Mouse (Mus musculus) forebrain, embryonic 13.5 days (tissue): ENCODE measurements around the gene Apba2. TPM values are rescaled to one million over a fixed set of nuclear protein-coding genes. Genes with fewer than 3 reads are reported as not detected.

ENCODE experiments used
- ATAC-seq: fragments of 200-750 bp; cut with Nextera tagmentation; 2 replicates; pipeline ENCODE4 v1.8.0; 2017
- H3K27ac ChIP-seq: fragments of 300-500 bp; sonication (generic); 2 replicates; pipeline ENCODE4 v1.5.1; 2015; ENCODE audit warnings: inconsistent platforms, mild to moderate bottlenecking, moderate library complexity
- H3K27me3 ChIP-seq: fragments of 300-500 bp; sonication (generic); 2 replicates; pipeline ENCODE4 v1.6.1; 2015; ENCODE audit warnings: mild to moderate bottlenecking, inconsistent platforms
- H3K36me3 ChIP-seq: fragments of 300-500 bp; sonication (generic); 2 replicates; pipeline ENCODE4 v1.6.1; 2015; ENCODE audit warnings: mild to moderate bottlenecking, inconsistent platforms; ENCODE audit not compliant: poor library complexity, severe bottlenecking
- H3K4me1 ChIP-seq: fragments of 300-500 bp; sonication (generic); 2 replicates; pipeline ENCODE4 v1.6.1; 2015; ENCODE audit warnings: inconsistent platforms
- H3K4me2 ChIP-seq: fragments of 300-500 bp; sonication (generic); 2 replicates; pipeline ENCODE4 v1.6.1; 2015; ENCODE audit warnings: inconsistent platforms, mild to moderate bottlenecking, moderate library complexity
- H3K4me3 ChIP-seq: fragments of 300-500 bp; sonication (generic); 2 replicates; pipeline ENCODE4 v1.5.1; 2015; ENCODE audit warnings: mild to moderate bottlenecking, inconsistent platforms
- H3K9ac ChIP-seq: fragments of 300-500 bp; sonication (generic); 2 replicates; pipeline ENCODE4 v1.6.1; 2015; ENCODE audit warnings: mild to moderate bottlenecking, inconsistent platforms
- H3K9me3 ChIP-seq: fragments of 300-500 bp; sonication (generic); replicated peaks from 2 replicates; pipeline ENCODE4 v1.6.1; 2016; ENCODE audit warnings: inconsistent platforms
- WGBS: fragments of 180-500 bp; shearing (Covaris S2); methylation state at CpG from one replicate; pipeline ENCODE4 v1.1.7; 2015; 5-methylcytosine and 5-hydroxymethylcytosine counted together
- polyA plus RNA-seq: library from polyadenylated mRNA; unstranded; fragments of >200 nt; fragmentation: Nextera tagmentation; extraction: Ambion mirVana; gene quantifications from 2 replicates; pipeline ENCODE4 v1.2.1, GENCODE M21; 2015

The Apba2 gene
- polyA plus RNA-seq, 1 experiment from 2014 or later: 115 TPM

DNA sequence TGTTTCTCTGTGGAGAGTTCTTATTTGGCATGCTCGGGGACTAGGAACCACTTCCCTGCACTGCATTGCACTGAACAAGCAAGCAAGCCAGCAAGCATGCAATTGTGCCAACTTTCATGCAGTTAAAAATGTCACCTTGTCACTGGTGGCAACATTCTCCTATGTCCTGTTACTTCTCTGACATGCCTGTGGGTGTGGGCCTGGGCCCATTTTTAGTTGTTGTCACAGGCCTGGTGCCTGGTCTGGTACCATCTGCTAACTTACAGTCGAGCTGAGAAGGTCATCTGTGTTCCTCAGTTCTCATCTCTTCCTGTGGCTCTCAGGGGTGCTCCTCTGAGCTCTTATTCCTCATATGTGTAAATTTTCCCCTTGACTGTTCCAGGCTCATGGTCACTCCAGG is 33.8 kb downstream of the Apba2 start:
- WGBS: 90% methylated on average over 2 of the region's 2 CpGs
- Histone ChIP-seq H3K4me2 (no peak overlapping the region), H3K9ac (no peak overlapping the region), H3K9me3 (no peaks in the 10 kb centered on the region), H3K36me3 (no peaks in the 10 kb centered on the region), H3K27me3 (no peaks in the 10 kb centered on the region), H3K4me3 (no peak overlapping the region), H3K27ac (no peak overlapping the region), H3K4me1 (peaks cover 15% of the 10 kb centered on the region)
- no peak for ATAC-seq

DNA sequence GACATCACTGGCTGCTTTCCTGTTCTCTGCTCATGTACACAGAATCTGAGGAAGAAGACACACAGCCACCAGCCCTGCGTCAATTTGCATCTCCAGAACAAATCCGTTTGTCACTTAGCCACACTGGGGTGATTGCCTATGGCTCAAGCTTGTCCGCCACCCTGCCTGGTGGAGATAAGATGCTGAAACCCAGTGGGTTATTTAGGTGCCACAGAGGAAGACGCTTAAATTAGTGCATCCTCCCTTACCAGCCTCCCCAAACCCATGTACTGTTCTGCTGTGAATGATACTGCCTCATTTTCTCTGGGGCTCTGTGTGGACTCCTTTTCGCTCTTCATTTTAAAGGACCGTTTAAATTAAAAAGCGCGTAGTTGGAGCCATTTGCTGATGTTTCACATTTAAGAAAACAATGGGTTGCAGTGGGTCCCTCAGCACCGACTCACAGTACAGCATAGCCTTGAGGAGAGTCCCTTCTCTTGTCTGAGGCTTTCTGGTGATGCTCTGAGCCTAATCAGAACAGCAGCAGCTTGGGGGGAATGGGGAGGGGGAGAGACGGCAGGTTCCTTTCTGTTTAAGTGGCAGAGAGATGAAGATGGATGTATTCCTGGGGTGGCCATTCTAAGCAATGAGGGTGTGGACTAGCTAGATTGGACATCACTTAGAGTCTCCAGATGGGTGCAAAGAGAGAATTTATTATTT is 38.1 kb downstream of the Apba2 start:
- no peaks in the 10 kb centered on the region; the same call in 1 of the 2 replicates for H3K9me3 ChIP-seq
- no peak overlapping the region for H3K9ac ChIP-seq
- peak; percentile 39; the same call in 1 of the 2 replicates for ATAC-seq
- H3K27me3 ChIP-seq: no peaks in the 10 kb centered on the region
- H3K4me2 ChIP-seq: no peak overlapping the region
- 58% methylated on average over 10 of the region's 10 CpGs for WGBS
- peak overlapping the region; percentile 40 for H3K27ac ChIP-seq
- no peak overlapping the region for H3K4me3 ChIP-seq
- 0 out of 2 replicates have a peak, but pooled peaks cover 3% of the 10 kb centered on the region for H3K36me3 ChIP-seq
- H3K4me1 ChIP-seq: peaks cover 7% of the 10 kb centered on the region; the same call in 1 of the 2 replicates

GRCm38 (mm10) chr7:64546801-64547200 is 45.3 kb downstream of the Apba2 start:
- H3K27ac ChIP-seq: no peak overlapping the region
- H3K4me3 ChIP-seq: no peak overlapping the region
- no peak overlapping the region for H3K9ac ChIP-seq
- peaks cover 10% of the 10 kb centered on the region for H3K4me1 ChIP-seq
- WGBS: 84% methylated on average over 8 of the region's 8 CpGs
- no peak overlapping the region for H3K4me2 ChIP-seq
- H3K9me3 ChIP-seq: no peaks in the 10 kb centered on the region; the same call in 1 of the 2 replicates
- no peaks in the 10 kb centered on the region for H3K27me3 ChIP-seq
- 0 out of 2 replicates have a peak, but pooled peaks cover 3% of the 10 kb centered on the region for H3K36me3 ChIP-seq
- no peak for ATAC-seq

GRCm38 (mm10) chr7:64550856-64551255 is 49.4 kb downstream of the Apba2 start:
- no peak overlapping the region for H3K4me2 ChIP-seq
- H3K4me1 ChIP-seq: peaks cover 10% of the 10 kb centered on the region
- H3K36me3 ChIP-seq: peaks cover 14% of the 10 kb centered on the region
- no peak overlapping the region for H3K9ac ChIP-seq
- H3K4me3 ChIP-seq: no peak overlapping the region
- no peaks in the 10 kb centered on the region for H3K9me3 ChIP-seq
- ATAC-seq: peak; percentile 36; the same call in 1 of the 2 replicates
- no peak overlapping the region for H3K27ac ChIP-seq
- H3K27me3 ChIP-seq: no peaks in the 10 kb centered on the region
- WGBS: 72% methylated on average over 1 of the region's 1 CpGs

- Histone ChIP-seq H3K9ac (no peak overlapping the region), H3K9me3 (no peaks in the 10 kb centered on the region), H3K4me1 (peaks cover 10% of the 10 kb centered on the region), H3K4me2 (no peak overlapping the region), H3K27me3 (no peaks in the 10 kb centered on the region), H3K36me3 (peaks cover 20% of the 10 kb centered on the region), H3K4me3 (no peak overlapping the region), H3K27ac (no peak overlapping the region)
- ATAC-seq: no peak
- WGBS: 86% methylated on average over 14 of the region's 16 CpGs
Observed at GRCm38 (mm10) chr7:64552523-64553190, 51.2 kb downstream of the Apba2 start.

GRCm38 (mm10) chr7:64561711-64562498 is 60.4 kb downstream of the Apba2 start:
- WGBS: 80% methylated on average over 9 of the region's 9 CpGs

GRCm38 (mm10) chr7:64564891-64565571 is 63.5 kb downstream of the Apba2 start:
- H3K9me3 ChIP-seq: no peaks in the 10 kb centered on the region
- no peak for ATAC-seq
- 78% methylated on average over 7 of the region's 7 CpGs for WGBS
- H3K9ac ChIP-seq: no peak overlapping the region
- H3K4me1 ChIP-seq: peaks cover 46% of the 10 kb centered on the region
- no peak overlapping the region for H3K27ac ChIP-seq
- no peak overlapping the region for H3K4me3 ChIP-seq
- H3K27me3 ChIP-seq: no peaks in the 10 kb centered on the region
- H3K4me2 ChIP-seq: no peak overlapping the region
- no peaks in the 10 kb centered on the region; the same call in 1 of the 2 replicates for H3K36me3 ChIP-seq

More at GRCm38 (mm10) chr7:64561711-64562498, 60.4 kb downstream of the Apba2 start:
- no peak overlapping the region for H3K27ac ChIP-seq
- H3K36me3 ChIP-seq: peaks cover 14% of the 10 kb centered on the region
- no peak overlapping the region for H3K4me3 ChIP-seq
- H3K4me2 ChIP-seq: no peak overlapping the region
- H3K27me3 ChIP-seq: no peaks in the 10 kb centered on the region
- H3K9ac ChIP-seq: no peak overlapping the region
- H3K4me1 ChIP-seq: peaks cover 34% of the 10 kb centered on the region
- H3K9me3 ChIP-seq: no peaks in the 10 kb centered on the region
- no peak for ATAC-seq

DNA sequence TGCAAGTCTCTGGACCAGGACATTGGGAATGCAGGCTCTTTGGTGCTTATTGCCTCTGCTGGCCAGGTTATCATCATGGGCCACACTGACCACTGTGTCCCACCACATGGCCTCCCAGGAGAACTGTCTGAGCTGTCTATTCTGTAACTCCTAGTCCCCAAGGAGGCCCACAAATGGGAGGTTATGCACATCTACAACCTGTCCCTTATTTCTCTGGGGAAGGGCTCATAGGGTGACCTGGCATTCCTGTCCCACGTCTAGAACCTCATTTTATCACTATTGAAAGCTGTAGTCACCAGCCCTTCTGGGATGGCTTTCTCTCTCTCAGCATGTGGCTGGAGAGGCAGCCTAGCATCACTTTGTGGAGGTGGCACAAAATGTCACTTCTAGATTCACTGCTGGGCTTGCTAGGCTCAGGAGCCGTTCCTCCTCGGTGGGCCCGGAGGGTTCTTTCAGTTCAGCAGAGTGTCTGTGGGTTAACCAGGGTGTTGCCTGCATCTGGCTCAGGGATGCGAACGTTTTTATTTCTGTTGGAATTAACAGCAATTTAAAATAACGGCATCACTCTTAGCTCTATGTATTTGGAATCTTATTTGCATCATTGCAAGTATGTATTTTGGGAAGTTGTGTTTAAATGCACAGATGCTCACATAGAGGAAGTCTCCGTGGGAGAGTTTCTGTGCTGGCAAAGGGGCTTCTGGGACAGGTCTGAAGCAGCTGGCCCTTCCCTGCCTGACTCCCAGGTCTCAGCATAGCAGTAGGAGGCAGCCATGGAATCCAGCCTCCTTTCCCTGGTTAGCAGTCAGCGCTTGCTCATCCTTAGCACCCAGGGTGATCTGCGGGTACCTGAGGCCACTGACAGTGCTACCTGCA is 65.1 kb downstream of the Apba2 start:
- Histone ChIP-seq H3K27ac (0 out of 2 replicates have a peak overlapping the region, but pooled peaks have one; percentile 40), H3K4me2 (no peak overlapping the region), H3K4me1 (peaks cover 40% of the 10 kb centered on the region), H3K9ac (no peak overlapping the region), H3K27me3 (no peaks in the 10 kb centered on the region), H3K4me3 (no peak overlapping the region), H3K36me3 (no peaks in the 10 kb centered on the region; the same call in 1 of the 2 replicates), H3K9me3 (no peaks in the 10 kb centered on the region)
- WGBS: 88% methylated on average over 10 of the region's 10 CpGs
- ATAC-seq: no peak

GRCm38 (mm10) chr7:64568722-64569121 is 67.2 kb downstream of the Apba2 start:
- ATAC-seq: no peak; the same call in 1 of the 2 replicates
- Histone ChIP-seq H3K36me3 (no peaks in the 10 kb centered on the region), H3K9ac (no peak overlapping the region), H3K27me3 (no peaks in the 10 kb centered on the region), H3K9me3 (no peaks in the 10 kb centered on the region), H3K27ac (no peak overlapping the region), H3K4me2 (no peak overlapping the region), H3K4me3 (no peak overlapping the region), H3K4me1 (peaks cover 31% of the 10 kb centered on the region)
- WGBS: 80% methylated on average over 4 of the region's 4 CpGs

DNA sequence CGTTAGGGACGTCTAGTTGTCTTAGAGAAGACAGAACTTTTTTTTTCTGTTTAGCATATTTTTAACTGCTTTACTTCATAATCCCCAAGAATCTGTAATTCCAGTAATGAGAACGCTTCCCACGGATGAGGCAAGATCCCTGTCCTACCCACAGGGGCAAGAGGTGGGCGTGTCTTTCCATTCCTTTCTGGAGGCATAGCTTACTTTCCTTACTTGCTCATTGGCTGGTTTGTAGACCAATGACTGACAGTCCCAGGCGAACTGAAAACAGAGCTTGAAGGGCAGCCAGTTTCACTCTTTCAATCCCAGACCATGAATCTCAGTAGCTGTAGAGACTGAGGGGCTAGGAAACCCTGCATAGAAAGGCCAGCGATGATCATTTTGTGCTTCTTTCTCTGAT is 68.2 kb downstream of the Apba2 start:
- Histone ChIP-seq H3K27me3 (no peaks in the 10 kb centered on the region), H3K9me3 (no peaks in the 10 kb centered on the region), H3K27ac (no peak overlapping the region), H3K4me3 (no peak overlapping the region), H3K4me2 (no peak overlapping the region), H3K36me3 (no peaks in the 10 kb centered on the region), H3K9ac (no peak overlapping the region), H3K4me1 (peaks cover 28% of the 10 kb centered on the region)
- 50% methylated on average over 7 of the region's 7 CpGs for WGBS
- ATAC-seq: no peak; the same call in 1 of the 2 replicates

GRCm38 (mm10) chr7:64570914-64571313 is 69.4 kb downstream of the Apba2 start:
- H3K27ac ChIP-seq: no peak overlapping the region
- no peak for ATAC-seq
- 92% methylated on average over 4 of the region's 4 CpGs for WGBS
- no peaks in the 10 kb centered on the region for H3K27me3 ChIP-seq
- H3K4me1 ChIP-seq: peaks cover 18% of the 10 kb centered on the region
- H3K4me2 ChIP-seq: no peak overlapping the region
- no peak overlapping the region for H3K9ac ChIP-seq
- no peaks in the 10 kb centered on the region for H3K36me3 ChIP-seq
- H3K9me3 ChIP-seq: no peaks in the 10 kb centered on the region
- no peak overlapping the region for H3K4me3 ChIP-seq
